Mouse (Mus musculus): ENCODE results near the gene Zfp12. TPM values are rescaled to one million over a fixed set of nuclear protein-coding genes. Genes with fewer than 3 reads are reported as not detected.
A peak's percentile ranks its signal among the peaks of the same experiment; 100 is the strongest.

The Zfp12 gene
- total and polyA plus RNA-seq, 3 experiments: 15.2 to 56.3 (median 17.3) TPM

DNA sequence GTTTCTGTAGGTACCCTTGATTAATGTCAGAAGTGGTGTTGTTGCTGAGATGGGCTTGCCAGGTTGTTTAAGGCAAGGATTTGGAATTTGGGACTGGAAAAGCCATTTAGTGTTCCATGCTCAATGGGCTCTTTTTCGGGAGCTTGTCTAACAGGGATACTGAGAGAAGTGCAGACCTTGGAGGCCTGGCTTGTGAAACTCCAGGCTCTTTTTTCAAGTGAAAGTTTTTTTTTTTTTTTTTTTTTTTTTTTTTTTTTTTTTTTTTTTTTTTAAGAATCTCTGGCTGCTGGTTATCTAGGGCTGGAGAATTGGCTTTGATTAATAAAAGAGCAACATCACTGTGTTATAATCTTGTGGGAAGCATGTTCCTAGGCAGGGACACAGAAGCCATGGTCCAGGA, 12.7 kb upstream of the Zfp12 start:
- H3K36me3 ChIP-seq (ENCODE audit: control insufficient read depth in 1 of 2, insufficient read depth in 2 of 2, low read length in 2 of 2): no peaks in the 10 kb centered on the region
- H3K9ac ChIP-seq (ENCODE audit: control insufficient read depth, low read depth, low read length, poor library complexity, severe bottlenecking): no peak overlapping the region
- H3K9me3 ChIP-seq (replicated peaks; ENCODE audit: insufficient read depth, low read length): no peaks in the 10 kb centered on the region
- no peaks in the 10 kb centered on the region for H3K4me1 ChIP-seq (ENCODE audit: control insufficient read depth in 1 of 2, insufficient read depth in 2 of 2, low read length in 2 of 2)
- TF ChIP-seq BHLHE40 (IDR thresholded peaks at IDR 0.05; ENCODE audit: borderline replicate concordance, low read depth, low read length) (no peak), MEF2A (IDR thresholded peaks at IDR 0.05; ENCODE audit: extremely low read depth, insufficient replicate concordance, low read depth, low read length, poor library complexity, severe bottlenecking) (no peak), POLR2AphosphoS2 (IDR thresholded peaks at IDR 0.05; ENCODE audit: low read length) (no peak), ZC3H11A (IDR thresholded peaks at IDR 0.05; ENCODE audit: low read depth, low read length) (no peak), ETS1 (IDR thresholded peaks at IDR 0.05; ENCODE audit: low read depth, low read length) (no peak), KAT2A (conservative IDR thresholded peaks at IDR 0.05; ENCODE audit: low read depth, low read length) (no peak), ZNF384 (IDR thresholded peaks at IDR 0.05; ENCODE audit: low read depth, low read length) (peak; percentile 68), USF1 (IDR thresholded peaks at IDR 0.05; ENCODE audit: low read depth, low read length) (no peak)
- H3K79me2 ChIP-seq (ENCODE audit: control insufficient read depth, insufficient read depth, low read length, poor library complexity): no peaks in the 10 kb centered on the region
- no peak overlapping the region for H3K27ac ChIP-seq (ENCODE audit: control insufficient read depth, low read depth, low read length)
- no peak for DNase-seq (ENCODE audit: low read depth, low spot score)
- H3K27me3 ChIP-seq (ENCODE audit: control insufficient read depth in 1 of 2, insufficient read depth in 2 of 2, low read length in 2 of 2): peaks cover 0 to 2% of the 10 kb centered on the region in 2 experiments; a peak in 1 of 4 replicates
- H3K4me3 ChIP-seq (ENCODE audit: control insufficient read depth in 1 of 2, insufficient read depth in 1 of 2, low read depth in 2 of 2, low read length in 2 of 2): no peak overlapping the region

DNA sequence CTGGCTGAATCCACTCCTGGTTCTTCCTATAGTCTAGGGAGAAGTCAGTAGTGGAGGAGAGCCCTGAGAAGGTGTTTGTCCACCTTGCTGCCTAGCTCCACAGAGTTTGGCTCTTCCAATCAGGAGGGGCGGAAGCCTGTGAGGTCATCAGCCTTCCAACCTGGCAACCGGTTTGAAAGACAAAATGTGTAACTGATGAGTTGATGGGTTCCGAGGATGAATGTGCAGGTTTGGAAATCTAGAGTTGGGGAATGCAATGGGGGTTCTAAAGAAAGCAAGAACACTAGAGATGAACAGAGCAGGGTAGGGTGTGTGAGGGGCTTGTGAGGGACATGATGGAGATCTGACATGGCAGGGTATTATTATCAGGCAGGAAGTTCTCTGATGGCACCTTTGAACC, 8.2 kb upstream of the Zfp12 start, which contains the start of gene Spdye4a:
Gene Spdye4a, minus strand, starts transcription at position 101 of the 400 bp plus-strand sequence.
- no peak for DNase-seq (ENCODE audit: low read depth, low spot score)
- H3K79me2 ChIP-seq (ENCODE audit: control insufficient read depth, insufficient read depth, low read length, poor library complexity): no peaks in the 10 kb centered on the region
- H3K9ac ChIP-seq (ENCODE audit: control insufficient read depth, low read depth, low read length, poor library complexity, severe bottlenecking): no peak within 1 kb of the TSS

More for the DNA sequence above, 8.2 kb upstream of the Zfp12 start, which contains the start of gene Spdye4a:
- peaks cover 0 to 4% of the 10 kb centered on the region in 2 experiments; a peak in 1 of 4 replicates for H3K27me3 ChIP-seq (ENCODE audit: control insufficient read depth in 1 of 2, insufficient read depth in 2 of 2, low read length in 2 of 2)
- no peak within 1 kb of the TSS for H3K4me3 ChIP-seq (ENCODE audit: control insufficient read depth in 1 of 2, insufficient read depth in 1 of 2, low read depth in 2 of 2, low read length in 2 of 2)
- H3K36me3 ChIP-seq (ENCODE audit: control insufficient read depth in 1 of 2, insufficient read depth in 2 of 2, low read length in 2 of 2): no peaks in the 10 kb centered on the region
- no peaks in the 10 kb centered on the region for H3K9me3 ChIP-seq (replicated peaks; ENCODE audit: insufficient read depth, low read length)
- TF ChIP-seq MAFK (IDR thresholded peaks at IDR 0.05; ENCODE audit: borderline replicate concordance, low read depth, low read length): no peak
- no peak for TF ChIP-seq MAX (IDR thresholded peaks at IDR 0.05; ENCODE audit: low read length)
- TF ChIP-seq NRF1 (IDR thresholded peaks at IDR 0.05; ENCODE audit: insufficient read depth, low read depth, low read length, poor library complexity, severe bottlenecking): no peak
- TF ChIP-seq MAZ (IDR thresholded peaks at IDR 0.05; ENCODE audit: low read depth, low read length): no peak
- no peak for TF ChIP-seq ZC3H11A (IDR thresholded peaks at IDR 0.05; ENCODE audit: low read depth, low read length)
- no peak for TF ChIP-seq E2F4 (IDR thresholded peaks at IDR 0.05; ENCODE audit: borderline replicate concordance, low read depth, low read length)
- TF ChIP-seq ZNF384 (IDR thresholded peaks at IDR 0.05; ENCODE audit: low read depth, low read length): no peak
- TF ChIP-seq MXI1 (IDR thresholded peaks at IDR 0.05; ENCODE audit: low read depth, low read length): no peak
- no peak for TF ChIP-seq ZMIZ1 (IDR thresholded peaks at IDR 0.05; ENCODE audit: low read depth, low read length)
- no peak for TF ChIP-seq GABPA (IDR thresholded peaks at IDR 0.05; ENCODE audit: low read depth, low read length)
- no peak for TF ChIP-seq TBP (IDR thresholded peaks at IDR 0.05; ENCODE audit: low read depth, low read length)
- no peak for TF ChIP-seq TAL1 (IDR thresholded peaks at IDR 0.05; ENCODE audit: low read length)
- no peak for TF ChIP-seq SMC3 (IDR thresholded peaks at IDR 0.05; ENCODE audit: low read depth, low read length)
- TF ChIP-seq KAT2A (conservative IDR thresholded peaks at IDR 0.05; ENCODE audit: low read depth, low read length): no peak
- no peak for TF ChIP-seq MEF2A (IDR thresholded peaks at IDR 0.05; ENCODE audit: extremely low read depth, insufficient replicate concordance, low read depth, low read length, poor library complexity, severe bottlenecking)
- TF ChIP-seq JUND (IDR thresholded peaks at IDR 0.05; ENCODE audit: low read depth, low read length): no peak
- no peak for TF ChIP-seq RCOR1 (IDR thresholded peaks at IDR 0.05; ENCODE audit: low read depth, low read length)
- no peaks in the 10 kb centered on the region for H3K4me1 ChIP-seq (ENCODE audit: control insufficient read depth in 1 of 2, insufficient read depth in 2 of 2, low read length in 2 of 2)
- no peak within 1 kb of the TSS for H3K27ac ChIP-seq (ENCODE audit: control insufficient read depth, low read depth, low read length)
